Mouse (Mus musculus): ENCODE data around the gene 1110017D15Rik. TPM values are rescaled to one million over a fixed set of nuclear protein-coding genes. Genes with fewer than 3 reads are reported as not detected.
A peak's percentile ranks its signal among the peaks of the same experiment; 100 is the strongest.

Gene 1110017D15Rik
- 1 to 10 TPM in 1 of 2 experiments, under 1 TPM in 1; 0.56 to 1.2 TPM for total RNA-seq (2021)
- long read RNA-seq, experiment 1, partial matches to known transcripts, result 0 of 1 reads
- long read RNA-seq, experiment 1, other reads (novel, unspliced or antisense), result 0 of 1 reads
- long read RNA-seq, experiment 2, result 0 reads

DNA sequence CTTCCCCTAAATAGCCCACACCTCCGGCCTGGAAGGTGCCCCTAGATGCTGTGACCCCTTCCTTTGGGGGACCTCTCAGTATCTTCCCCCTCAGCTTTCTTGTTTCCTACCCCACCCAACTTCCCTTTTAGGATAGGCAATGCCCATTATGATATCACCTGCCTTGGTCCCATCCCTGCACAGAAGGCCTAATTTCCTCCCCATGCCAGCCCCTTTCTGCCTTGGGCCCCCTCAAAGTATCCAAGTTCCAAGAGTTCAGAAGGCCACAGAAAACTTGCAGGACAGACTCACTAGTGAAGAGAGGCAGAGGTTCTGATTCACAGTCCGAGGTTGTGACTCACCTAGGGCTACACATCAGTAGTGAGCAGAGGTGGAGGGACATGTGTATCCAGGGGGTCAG is at the start of gene 1110017D15Rik:
1110017D15Rik (minus strand) TSS at position 101 of the 400 bp plus-strand sequence.
- no peak for DNase-seq (ENCODE audit: low spot score in 2 of 2)

DNA sequence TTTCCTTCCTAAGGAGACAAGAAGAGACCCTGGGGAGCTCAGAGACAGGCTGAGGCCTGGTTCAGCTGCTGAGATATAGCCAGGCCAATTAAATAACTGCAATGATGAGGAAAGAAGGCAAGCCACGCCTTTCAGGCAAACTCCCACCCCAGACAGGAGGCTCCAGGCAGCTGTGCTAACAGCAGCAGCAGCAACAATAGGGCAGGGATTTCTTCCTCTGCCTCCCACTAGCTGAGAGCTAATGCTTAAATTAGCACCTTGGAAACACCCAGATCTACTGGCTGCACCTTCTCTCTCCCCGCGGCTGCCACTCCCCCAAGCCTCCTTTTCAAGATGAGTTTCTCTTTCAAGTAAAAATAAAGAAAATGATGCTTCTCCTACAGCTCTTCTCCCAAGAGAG is 49.0 kb upstream of the 1110017D15Rik start:
- no peak for DNase-seq (ENCODE audit: low spot score in 2 of 2)

DNA sequence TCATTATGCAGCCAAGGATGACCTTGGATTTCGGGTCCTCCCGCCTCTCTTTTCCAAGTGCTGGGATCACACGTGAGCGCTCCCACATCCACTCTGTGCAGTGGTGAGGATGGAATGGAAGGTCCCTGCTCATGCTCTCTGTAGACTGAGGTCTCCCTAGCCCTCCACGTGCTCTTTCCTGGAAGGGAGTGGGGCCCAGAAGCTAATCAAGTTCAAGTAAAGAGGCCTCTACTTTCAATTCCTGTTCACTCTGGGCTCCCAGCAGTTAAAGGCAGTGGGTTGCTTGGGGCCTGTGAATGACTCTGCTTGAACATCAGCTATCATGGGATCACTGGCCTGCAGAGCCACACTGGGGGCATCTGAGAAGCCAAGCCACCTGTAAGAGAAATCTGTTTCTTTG is 46.2 kb upstream of the 1110017D15Rik start:
- DNase-seq (ENCODE audit: low spot score in 2 of 2), result no peak

DNA sequence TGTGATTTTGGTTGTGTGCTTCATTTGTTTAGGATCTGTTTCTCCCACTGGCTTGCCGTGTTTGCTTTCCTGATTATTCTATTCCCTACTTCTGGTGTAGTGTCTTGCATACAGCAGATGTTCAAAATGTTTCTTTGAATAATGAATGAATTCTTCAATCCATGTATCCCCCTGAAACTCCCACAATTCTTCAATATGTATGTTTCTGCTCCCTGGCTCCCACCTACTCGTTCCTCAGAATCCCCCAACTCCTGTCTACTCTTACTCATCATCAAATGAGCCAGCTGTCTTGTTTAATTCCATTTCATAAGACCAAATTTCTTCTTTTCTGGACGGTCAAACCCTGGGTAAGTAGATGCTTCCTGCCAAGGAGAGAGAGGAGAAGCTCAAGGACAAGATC is 40.0 kb upstream of the 1110017D15Rik start:
- DNase-seq (ENCODE audit: low spot score in 2 of 2), result no peak

DNA sequence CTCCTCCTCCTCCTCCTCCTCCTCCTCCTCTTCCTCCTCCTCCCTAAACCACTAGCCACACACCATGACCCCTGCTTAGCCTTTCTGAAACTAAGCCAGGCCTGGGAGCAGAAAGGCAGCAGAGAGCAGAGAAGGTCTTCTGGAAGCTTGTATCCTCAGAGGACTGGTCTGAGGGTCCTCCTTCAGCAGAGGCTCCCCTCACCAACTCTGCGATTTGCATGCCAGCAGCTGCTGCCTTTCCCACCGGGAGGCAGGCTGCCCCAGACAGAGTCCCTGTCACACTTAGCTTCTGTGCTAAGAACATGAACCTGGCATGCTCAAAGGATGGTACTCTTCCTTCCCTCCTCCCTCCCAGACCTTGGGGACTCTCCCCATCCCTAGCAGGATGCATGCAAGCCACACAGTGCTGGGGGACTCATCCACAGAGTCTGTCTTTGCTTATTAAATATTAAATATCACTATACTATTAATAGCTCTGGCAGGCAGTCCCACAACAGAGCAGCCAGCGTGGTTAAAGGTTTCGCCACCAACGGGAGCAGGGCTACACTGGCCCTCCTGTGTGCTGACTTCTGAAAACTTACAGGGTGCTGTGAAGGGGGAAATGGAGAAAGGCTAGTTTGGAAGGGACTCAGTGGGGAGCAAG is 39.3 kb upstream of the 1110017D15Rik start:
- DNase-seq (ENCODE audit: low spot score in 2 of 2), result no peak

DNA sequence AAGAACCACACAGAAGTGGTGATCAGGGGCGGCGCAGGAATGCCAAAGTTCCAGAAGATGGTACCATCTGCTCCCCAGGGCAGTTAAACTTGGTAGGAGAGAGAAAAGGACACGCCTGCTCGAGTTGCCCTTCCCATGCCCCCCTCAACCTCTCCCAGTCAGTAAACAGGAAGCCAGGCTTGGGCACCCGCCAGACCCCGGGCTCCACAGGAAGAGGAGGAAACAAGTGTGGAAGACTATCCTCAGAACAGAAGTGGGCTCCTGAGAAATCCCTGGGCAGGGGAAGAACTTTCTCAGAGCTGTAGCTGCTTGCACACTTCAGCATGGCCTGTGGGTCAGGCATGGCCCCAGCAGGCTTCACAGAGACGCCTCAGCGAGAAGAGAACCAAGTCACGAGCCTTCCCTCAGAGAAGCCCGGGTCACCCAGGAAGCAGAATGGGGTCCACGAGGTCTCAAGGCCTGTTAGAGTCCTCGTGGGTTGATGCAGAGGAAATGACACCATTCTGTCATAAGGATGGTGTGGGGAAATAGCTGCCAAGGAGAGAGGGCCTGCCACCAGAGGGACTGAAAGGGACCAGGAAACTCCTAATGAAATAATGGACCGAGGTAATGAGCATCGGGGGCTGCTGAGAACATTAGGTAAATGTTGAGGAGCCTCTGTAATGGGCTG is 38.0 kb upstream of the 1110017D15Rik start:
- peak in 1 of 2 experiments; percentile 23 for DNase-seq (ENCODE audit: low spot score in 2 of 2)

DNA sequence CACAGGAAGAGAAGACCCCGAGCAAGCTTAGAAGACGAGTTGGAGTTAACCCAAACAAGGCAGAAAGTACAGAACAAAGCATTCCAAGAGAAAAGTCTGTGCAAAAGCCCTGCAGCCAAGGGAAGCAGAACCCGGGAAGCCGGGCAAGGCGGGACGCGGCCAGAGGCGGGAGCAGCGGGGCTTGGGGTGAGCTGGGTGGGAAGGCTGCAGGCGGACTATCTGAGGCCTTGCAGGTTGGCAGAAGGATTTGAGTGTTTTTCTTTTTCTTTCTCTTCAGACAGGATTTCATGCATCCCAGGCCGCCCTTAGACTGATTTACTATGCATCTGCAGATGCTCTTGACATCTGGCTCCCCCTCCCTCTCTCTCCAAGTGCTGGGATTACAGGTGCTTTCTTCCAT is 36.0 kb upstream of the 1110017D15Rik start:
- DNase-seq (ENCODE audit: low spot score in 2 of 2), result no peak

DNA sequence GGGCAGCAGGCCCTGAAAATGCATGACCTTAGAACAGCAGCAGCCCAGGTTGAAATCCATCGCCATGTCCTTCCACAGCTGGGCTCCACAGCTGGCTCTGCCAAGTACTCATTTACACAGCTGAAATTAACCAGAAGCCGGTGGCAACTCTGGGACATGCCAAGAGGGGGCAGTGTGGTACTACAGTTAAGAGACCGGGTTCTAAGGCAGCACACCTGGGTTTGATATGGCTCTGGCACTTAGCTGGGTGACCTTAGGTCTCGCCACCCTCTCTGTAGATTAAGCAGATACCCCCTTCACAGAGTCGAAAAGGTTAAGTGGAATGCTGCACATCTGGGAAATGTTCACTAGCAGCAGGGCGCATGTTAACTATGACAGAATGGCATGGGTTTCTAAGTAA is 35.4 kb upstream of the 1110017D15Rik start:
- DNase-seq (ENCODE audit: low spot score in 2 of 2), result peak; percentile 46 to 60

DNA sequence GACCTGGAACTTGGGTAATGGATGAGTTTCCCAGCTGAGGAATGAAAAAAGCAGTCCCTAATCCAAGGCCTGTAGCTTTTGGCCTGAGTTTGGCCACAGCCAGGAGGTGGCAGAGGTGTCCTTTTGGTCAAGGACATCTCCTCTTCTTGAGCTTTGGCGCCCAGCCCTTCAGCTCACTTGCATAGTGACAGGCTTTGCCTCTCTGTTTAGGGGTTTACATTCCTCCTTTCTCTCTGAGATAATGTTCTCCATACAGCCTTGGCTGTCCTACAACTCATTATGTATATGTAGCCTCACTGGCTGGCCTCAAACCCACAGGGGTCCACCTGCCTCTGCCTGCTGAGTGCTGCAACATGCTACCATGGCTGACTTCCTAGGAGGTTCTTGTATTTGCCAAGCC is 30.0 kb upstream of the 1110017D15Rik start:
- DNase-seq (ENCODE audit: low spot score in 2 of 2), result no peak

DNA sequence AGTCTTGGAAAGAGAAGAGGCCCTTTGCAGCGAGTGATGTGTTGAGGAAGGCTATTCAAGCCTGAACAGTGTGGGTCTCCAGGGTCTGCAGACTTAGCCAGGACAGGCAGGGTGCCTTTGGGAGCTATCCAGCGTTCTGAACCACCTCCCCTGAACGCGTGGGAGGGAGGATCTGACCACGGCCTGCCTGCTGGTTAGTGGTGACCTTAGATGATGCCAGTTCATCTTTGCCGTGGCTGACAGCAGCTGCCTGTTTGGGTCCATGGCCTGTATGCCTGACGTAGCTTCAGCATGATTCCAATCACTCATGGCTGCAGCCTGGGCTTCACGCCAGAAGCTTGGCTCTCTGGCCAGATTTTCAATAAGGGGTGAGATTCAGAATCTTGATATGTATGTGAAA is 28.9 kb upstream of the 1110017D15Rik start:
- DNase-seq (ENCODE audit: low spot score in 2 of 2), result peak; percentile 9 to 35

DNA sequence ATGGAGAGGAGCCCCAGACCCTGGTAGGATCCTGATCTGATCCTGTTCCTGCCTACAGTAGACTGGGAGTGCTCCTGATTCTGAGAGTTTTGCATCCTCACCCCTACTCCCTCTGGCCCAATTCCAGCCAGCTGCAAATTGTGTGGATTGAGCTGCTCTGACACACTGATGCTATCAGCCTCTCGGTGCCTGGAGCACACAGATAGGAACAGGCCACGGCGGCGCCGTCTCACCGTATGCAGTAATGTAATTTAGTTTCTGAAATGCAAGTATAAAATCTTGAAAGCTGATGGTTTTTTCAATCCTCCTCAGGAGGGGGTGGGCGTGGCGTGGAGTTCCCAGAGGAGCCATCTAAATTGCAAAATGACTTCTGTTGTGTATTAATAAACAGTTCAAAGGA is 25.0 kb upstream of the 1110017D15Rik start:
- no peak for DNase-seq (ENCODE audit: low spot score in 2 of 2)

DNA sequence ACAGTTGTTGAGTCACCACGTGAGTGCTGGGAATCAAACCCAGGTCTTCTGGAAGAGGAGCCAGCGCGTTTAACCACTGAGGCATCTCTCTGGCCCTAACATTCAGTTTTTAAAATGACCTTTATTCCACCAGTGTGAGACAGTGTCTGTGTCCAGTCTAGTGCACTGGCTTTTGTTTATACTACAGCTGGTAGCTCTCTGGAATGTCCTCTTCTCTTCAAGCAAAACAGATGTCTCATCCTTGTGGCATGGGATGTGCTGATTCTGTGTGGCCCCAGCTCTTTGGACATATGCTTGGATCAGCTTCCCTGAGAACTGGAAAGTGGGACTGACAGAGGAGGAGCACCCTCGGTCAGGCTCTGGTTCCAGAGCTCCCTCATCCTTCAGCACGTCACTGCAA is 17.7 kb upstream of the 1110017D15Rik start:
- DNase-seq (ENCODE audit: low spot score in 2 of 2), result no peak

DNA sequence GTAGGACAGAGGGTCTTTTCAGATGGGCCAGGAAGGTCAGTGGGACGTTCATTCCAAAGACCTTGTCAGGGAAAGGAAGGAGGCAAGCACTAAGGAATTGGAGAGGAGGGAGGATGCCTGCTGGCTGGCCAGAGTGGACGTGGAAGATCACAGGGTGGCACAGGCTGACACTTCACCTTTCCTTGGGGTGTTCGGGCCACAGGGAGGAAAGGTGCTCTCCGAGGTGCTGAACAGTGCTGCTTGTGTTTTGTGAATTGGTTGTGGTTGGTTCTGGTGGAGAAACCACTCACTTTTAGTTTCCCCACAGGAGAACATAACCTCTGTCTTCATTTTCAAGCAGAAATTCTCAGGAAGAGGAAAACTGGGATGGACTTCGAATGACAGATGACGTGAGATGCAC is 15.3 kb upstream of the 1110017D15Rik start:
- DNase-seq (ENCODE audit: low spot score in 2 of 2), result no peak

DNA sequence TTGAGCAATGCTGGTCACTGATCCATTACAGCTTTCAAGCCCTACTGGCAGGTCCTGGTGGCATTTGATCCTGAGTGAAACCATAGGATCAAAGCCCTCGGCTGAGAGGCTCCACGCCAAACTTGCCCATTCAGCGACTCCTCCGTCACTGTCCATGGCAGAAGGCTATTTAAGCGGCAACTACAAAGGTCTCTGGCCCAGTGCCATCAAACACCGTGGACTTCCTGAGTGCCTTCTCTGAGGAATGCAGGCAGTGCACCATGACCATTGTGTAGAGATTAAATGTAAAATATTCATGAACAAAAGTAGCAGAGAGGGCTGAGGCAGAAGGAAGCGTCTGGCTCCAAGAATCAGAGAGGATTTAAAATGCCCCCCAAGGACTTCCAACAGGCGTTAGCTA is 10.9 kb upstream of the 1110017D15Rik start:
- no peak for DNase-seq (ENCODE audit: low spot score in 2 of 2)

DNA sequence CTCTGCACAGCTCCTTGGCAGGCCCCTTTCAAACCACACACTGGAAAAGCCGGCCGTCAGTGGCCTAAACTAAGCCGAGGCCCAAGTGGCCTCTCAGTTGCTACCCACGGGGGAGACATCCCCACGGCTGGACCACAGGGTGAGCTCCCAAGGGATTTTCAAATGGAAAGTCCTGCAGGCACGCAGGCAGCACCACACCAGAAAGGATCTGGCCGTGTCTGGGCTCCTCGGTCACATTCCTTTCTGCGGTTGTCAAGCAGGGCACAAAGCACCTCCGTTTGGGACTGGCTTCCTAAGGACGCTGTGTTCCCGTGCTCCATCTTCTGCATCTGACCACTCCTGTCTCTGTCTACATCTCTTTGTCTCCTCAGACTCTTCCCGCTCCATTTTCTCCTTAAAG is 9.9 kb upstream of the 1110017D15Rik start:
- DNase-seq (ENCODE audit: low spot score in 2 of 2), result no peak

DNA sequence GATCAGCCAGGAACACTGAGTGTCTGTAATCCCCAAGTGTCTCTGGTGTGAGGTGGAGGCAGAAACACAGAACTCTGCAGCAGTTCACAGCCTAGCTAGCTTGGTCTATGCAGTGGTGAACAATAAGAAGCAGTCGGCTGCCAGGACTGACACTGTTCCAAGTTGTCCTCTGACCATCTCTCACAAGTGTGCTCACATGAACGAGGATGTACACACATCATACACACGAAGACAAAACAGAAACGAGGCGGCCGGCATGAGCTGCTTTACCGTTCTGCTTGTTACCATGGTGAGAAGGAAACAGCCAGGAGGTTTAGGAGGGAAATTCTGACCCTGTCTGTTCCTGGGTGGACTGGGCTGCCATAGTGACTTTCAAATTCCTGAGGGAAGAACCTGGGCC is 9.4 kb upstream of the 1110017D15Rik start:
- DNase-seq (ENCODE audit: low spot score in 2 of 2), result no peak

DNA sequence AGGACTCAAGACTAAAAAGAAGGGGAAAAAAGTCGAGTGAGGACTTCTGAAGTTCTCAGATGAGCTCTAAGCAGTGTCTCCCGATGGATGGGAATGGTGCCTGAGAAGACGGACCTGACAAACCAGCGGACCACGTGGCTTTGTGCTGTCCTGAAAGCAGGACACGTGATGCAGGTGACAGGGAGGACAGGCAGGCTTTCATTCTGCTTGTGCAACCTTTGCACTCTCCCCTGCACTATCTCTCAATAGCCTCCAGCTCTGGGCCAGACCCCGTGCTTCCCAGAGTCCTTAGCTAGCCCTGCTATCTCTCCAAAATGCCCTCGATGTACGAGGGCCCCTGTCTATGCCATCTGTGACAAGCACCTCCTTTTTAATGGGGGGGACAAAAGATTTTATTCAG is 7.7 kb upstream of the 1110017D15Rik start:
- no peak for DNase-seq (ENCODE audit: low spot score in 2 of 2)

DNA sequence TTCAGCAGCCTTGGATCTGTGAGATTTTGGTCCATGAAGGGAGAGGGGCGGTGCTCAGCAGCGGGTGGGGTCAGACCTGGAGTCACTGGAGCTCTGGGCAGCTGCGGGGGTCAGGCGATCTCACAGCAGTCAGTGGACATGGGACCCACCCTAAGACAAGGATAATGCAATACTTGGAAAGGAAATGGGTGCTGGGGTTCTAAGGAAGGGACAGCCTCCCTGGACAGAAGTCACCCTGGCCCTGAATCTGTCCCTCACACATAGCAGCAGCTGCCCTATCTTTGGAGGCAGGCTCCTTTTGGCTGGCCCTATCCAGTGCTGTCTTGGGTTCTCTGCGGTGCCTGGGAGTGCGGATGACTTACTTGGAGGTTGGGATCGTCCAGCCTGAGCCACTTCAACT is 6.7 kb upstream of the 1110017D15Rik start:
- DNase-seq (ENCODE audit: low spot score in 2 of 2), result no peak

DNA sequence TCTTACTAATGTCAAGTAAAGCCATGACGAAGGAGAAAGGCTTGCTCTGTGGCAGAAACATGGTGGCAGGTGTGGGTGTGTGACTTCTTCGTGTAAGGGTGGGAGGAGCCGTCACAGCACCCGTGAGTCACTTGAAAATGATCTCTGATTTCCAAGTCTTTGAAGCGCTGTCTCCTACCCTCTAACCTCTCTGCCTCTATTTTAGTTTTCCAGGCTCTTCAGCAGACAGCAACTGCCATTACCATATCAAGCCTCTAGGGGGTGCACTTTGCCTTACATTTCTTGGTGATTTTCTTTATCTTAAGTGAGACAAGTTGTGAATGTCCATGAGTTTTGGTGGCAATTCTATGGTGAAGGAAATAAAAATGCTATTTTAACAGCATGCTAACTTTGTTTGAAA is 5.7 kb upstream of the 1110017D15Rik start:
- no peak for DNase-seq (ENCODE audit: low spot score in 2 of 2)

DNA sequence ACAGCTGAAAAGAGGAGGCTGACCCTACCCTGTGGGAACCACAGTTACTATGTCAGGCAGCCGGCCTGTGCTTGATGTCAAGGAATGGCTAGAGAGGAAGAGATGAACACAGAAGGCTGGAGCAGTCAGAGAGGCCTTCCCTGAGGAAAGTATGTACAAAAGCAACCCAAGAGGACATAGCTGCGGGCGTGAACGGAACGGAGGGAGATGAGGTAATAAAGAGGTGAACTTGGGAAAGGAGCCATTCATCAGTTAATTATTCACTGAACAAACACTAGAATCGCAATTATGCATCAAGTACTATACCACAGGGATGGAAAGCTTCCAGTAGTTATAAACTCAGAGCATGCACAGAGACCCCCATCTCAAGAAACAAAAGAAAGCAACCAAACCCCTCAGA is 5.0 kb upstream of the 1110017D15Rik start:
- no peak for DNase-seq (ENCODE audit: low spot score in 2 of 2)

DNA sequence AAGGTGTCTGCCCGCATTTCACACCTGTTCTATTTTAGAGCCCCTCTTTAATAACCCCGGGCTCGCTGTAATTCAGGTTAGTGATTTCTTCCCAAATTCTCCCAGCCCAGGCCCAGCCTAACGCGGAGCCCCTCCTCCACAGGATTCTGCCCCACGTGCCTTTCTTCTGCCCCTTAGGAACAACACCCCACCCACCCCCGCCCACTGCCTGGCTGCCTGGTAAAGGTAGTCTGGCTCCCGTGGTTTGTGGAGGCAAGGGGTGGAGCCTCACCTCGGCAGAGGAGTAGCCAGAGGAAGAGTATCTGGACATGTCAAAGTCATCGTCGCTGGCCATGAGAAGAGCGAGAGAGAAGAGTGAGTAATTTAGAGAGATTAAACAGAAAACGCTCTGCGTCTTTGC is 3.5 kb upstream of the 1110017D15Rik start:
- DNase-seq (ENCODE audit: low spot score in 2 of 2), result no peak

DNA sequence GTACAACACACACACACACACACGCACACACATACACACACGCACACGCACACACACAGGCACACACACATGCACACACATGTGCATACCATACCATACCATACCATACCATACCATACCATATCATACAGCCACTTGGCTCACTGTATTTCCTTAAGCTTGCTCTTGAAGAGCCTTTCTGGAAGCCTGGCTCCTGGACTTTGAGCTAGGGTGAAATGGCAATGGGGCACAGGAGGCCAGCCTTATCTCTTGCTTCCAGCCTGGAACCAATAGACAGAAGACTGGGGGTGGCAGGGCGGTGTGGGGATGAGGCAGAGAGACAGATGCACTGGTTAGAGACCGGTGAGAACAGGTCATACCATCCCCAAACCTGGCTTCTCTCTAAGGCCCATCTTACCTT is 2.1 kb upstream of the 1110017D15Rik start:
- DNase-seq (ENCODE audit: low spot score in 2 of 2), result no peak

DNA sequence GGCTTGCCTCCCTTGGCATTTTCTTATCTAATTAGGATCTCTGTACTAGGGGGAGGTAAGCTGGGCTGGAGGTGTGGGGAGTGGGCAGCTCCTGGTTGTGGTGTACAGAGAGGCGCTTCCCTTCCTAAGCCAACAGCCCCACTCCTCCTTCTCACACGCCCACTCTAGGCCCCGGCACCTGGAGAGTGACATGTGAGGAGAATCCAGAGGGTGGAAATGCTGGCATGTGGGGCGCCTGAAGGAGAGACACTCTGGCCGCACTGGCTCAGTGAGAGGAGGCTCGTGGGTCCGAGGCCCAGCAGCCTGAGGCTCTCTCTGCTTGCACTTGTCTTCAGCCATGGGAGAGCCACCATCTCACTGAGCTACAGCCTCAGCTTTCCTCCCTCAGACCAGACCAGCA is 1.2 kb upstream of the 1110017D15Rik start:
- DNase-seq (ENCODE audit: low spot score in 2 of 2), result no peak

All from adrenal gland, postnatal 4 days (tissue).